Mouse (Mus musculus) kidney, adult 2 months (tissue): ENCODE results near the gene Hspa8. TPM values are rescaled to one million over a fixed set of nuclear protein-coding genes. Genes with fewer than 3 reads are reported as not detected.

Experiments used
- DNase-seq: peaks from one replicate; pipeline ENCODE4 v3.0.0; 2021
- H3K27ac ChIP-seq: fragments of 200-500 bp; 2 replicates; pipeline ENCODE4 v1.5.1; 2012; ENCODE audit warnings: low read depth, low read length, control low read depth, inconsistent platforms; ENCODE audit not compliant: insufficient read depth
- H3K27me3 ChIP-seq: fragments of 200-500 bp; replicated peaks from 2 replicates; pipeline ENCODE4 v1.6.1; 2012; ENCODE audit warnings: mild to moderate bottlenecking, moderate library complexity, low read length, inconsistent platforms; ENCODE audit not compliant: control insufficient read depth, insufficient read depth
- H3K36me3 ChIP-seq: fragments of 200-500 bp; 2 replicates; pipeline ENCODE4 v1.6.1; 2012; ENCODE audit warnings: mild to moderate bottlenecking, moderate library complexity, low read length, inconsistent platforms; ENCODE audit not compliant: control insufficient read depth, insufficient read depth
- H3K4me1 ChIP-seq: fragments of 200-500 bp; 2 replicates; pipeline ENCODE4 v1.6.1; 2011; ENCODE audit warnings: low read length; ENCODE audit not compliant: control insufficient read depth, insufficient read depth
- H3K4me3 ChIP-seq: fragments of 200-500 bp; 2 replicates; pipeline ENCODE4 v1.5.1; 2011; ENCODE audit warnings: mild to moderate bottlenecking, low read depth, low read length, control low read depth; ENCODE audit not compliant: insufficient read depth
- CTCF ChIP-seq: fragments of 200-500 bp; conservative IDR thresholded peaks from 2 replicates; pipeline ENCODE4 v1.5.1; 2011; ENCODE audit warnings: low read depth, mild to moderate bottlenecking, control low read depth, low read length, moderate library complexity, mixed read lengths; ENCODE audit not compliant: insufficient read depth, insufficient read length
- POLR2A ChIP-seq: fragments of 200-500 bp; IDR thresholded peaks from one replicate; pipeline ENCODE4 v1.6.1; 2011; ENCODE audit warnings: low read depth, low read length, control low read depth
- WGBS: fragments of 180-500 bp; shearing (Covaris S2); methylation state at CpG from one replicate; pipeline ENCODE4 v1.1.7; 2018; 5-methylcytosine and 5-hydroxymethylcytosine counted together
- polyA plus RNA-seq: library from polyadenylated mRNA; depleted of rRNA; stranded (reverse); fragments of >200 nt; gene quantifications from 2 replicates; pipeline ENCODE4 v1.2.3, GENCODE M21; 2012

The Hspa8 gene
- polyA plus RNA-seq, 1 experiment = 3,621 TPM

DNA sequence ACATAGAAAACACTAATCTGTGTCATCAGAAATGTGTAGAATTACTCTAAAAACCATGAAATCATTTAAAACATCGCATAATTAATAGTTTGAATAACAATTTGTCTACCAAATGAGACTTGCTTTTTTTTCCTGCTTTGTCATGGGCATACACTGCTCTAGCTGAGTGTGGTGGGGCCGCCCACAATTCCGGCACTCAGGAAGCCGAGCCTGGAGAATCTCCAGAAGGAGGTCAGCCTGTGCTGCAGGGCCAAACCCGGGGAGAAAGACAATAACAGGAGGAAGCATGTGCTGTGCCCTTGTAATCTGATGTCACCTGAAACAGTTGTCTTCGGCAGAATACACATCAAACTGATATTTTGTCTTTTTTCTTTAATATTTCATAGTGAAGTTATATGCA lies 24.8 kb downstream of the Hspa8 start:
- 38% methylated on average over 6 of the region's 6 CpGs for WGBS
- H3K27me3 ChIP-seq = no peaks in the 10 kb centered on the region
- no peaks in the 10 kb centered on the region for H3K4me1 ChIP-seq
- no peak overlapping the region for H3K4me3 ChIP-seq
- DNase-seq = peak; percentile 63
- TF ChIP-seq CTCF = no peak
- no peak for TF ChIP-seq POLR2A
- H3K27ac ChIP-seq = no peak overlapping the region
- no peaks in the 10 kb centered on the region for H3K36me3 ChIP-seq

DNA sequence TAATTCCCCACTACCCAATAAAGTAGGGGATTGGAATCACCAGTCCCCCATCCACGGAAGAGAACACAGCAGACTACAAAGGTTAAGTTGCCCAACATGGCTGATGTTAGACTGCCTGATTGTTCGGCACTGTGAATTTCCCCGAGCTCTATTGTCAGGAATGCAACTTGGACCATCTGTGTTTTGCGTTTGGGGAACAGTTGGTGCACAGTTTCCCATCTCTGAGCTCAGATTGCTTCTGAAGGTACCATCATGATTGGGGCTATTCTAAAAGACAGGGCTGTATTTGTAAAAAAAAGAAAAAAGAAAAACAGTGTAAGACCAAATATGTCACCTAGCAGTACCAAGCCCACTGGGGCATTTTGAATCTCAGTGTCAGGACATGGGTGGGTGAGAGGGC lies 26.6 kb downstream of the Hspa8 start:
- Histone ChIP-seq H3K4me1 (no peaks in the 10 kb centered on the region), H3K27ac (no peak overlapping the region), H3K4me3 (no peak overlapping the region), H3K36me3 (no peaks in the 10 kb centered on the region), H3K27me3 (no peaks in the 10 kb centered on the region)
- TF ChIP-seq CTCF = no peak
- TF ChIP-seq POLR2A = no peak
- WGBS = 91% methylated on average over 4 of the region's 4 CpGs
- no peak for DNase-seq

DNA sequence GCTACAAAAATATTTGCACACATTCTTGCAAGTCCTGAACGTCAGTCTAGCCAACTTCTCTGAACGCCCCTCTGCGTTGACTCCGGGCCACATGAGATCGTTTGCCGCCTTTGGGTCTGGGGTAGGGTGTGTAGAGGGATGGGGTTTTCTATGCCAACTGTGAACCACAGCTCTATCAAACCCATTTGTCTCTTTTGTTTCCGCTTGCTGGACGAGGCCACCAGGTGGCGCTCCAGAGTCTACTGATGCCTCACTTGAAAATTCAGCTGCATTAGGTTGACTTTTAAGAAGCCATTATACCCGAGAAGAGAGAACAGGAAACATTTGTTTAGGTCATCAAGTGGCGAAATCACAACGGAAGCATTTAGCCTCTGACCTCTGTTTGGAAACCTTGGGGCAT lies 33.8 kb downstream of the Hspa8 start:
- no peaks in the 10 kb centered on the region for H3K4me1 ChIP-seq
- no peaks in the 10 kb centered on the region; the same call in 1 of the 2 replicates for H3K27me3 ChIP-seq
- H3K36me3 ChIP-seq = no peaks in the 10 kb centered on the region
- TF ChIP-seq CTCF (peak; percentile 87), POLR2A (no peak)
- DNase-seq = peak; percentile 74
- no peak overlapping the region for H3K4me3 ChIP-seq
- no peak overlapping the region for H3K27ac ChIP-seq
- whole genome bisulfite sequencing = 4% methylated on average over 12 of the region's 12 CpGs

DNA sequence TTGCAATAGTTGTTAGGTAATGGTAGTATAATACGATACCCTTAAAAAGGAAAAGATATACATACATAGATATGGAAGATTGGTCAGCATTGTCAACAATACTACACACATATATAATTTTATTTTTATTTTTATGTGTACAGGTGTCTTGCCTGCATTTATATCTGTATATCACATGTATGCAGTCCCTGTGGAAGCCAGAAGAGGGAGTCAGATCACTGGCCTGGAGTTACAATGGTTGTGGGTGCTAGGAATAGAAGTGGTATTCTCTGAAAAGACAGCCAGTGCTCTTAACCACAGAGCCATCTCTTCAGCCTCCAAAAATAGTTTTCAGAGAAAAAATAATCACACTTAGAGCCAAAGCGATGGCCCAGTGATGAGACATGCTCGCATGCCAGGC lies 35.9 kb downstream of the Hspa8 start:
- H3K27me3 ChIP-seq = no peaks in the 10 kb centered on the region; the same call in 1 of the 2 replicates
- H3K4me1 ChIP-seq = no peaks in the 10 kb centered on the region
- no peak overlapping the region for H3K4me3 ChIP-seq
- TF ChIP-seq CTCF = no peak
- TF ChIP-seq POLR2A = no peak
- H3K27ac ChIP-seq = no peak overlapping the region
- no peak for DNase-seq
- 91% methylated on average over 3 of the region's 3 CpGs for WGBS
- no peaks in the 10 kb centered on the region for H3K36me3 ChIP-seq

DNA sequence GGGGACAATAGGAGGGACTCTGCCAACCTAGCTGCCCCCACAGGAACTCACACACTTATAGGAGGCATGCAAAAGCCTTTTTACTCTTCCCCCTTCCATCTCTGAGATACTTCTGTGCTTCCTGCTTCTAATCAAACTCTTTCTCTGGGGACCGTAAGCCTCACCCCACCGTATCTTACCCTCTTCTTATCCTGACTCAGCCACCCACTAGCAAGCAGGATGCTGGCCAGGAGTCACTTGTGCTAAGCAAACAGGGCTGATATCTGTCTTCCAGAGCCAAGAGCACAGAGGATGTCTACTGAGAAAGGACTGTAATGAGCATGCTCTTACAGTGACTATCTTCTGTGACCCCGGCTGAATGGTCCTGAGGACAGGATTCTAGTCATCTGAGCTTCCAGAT lies 38.9 kb downstream of the Hspa8 start:
- WGBS = 78% methylated on average over 3 of the region's 3 CpGs
- Histone ChIP-seq H3K4me1 (no peaks in the 10 kb centered on the region), H3K27me3 (no peaks in the 10 kb centered on the region), H3K4me3 (no peak overlapping the region), H3K27ac (no peak overlapping the region), H3K36me3 (no peaks in the 10 kb centered on the region)
- TF ChIP-seq POLR2A (no peak), CTCF (no peak)
- no peak for DNase-seq

DNA sequence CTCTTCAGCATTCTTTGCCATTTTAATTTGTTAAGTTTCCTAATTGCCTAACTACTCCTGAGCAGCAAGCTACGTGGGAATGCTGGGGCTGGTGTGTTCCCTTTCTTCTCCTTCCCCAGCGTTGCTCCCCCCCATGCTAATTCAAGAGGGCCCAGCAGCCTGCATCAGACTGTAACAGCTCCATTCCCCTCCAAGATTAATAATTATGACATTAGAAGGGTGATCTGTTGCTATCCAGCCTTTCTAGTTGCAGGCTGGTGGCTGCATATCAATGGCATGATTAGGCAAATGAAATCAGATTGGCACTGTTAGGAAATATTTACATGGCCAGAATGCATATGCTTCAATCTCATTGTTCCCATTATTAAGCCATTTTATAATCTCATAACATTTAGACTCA lies 50.7 kb downstream of the Hspa8 start:
- no peaks in the 10 kb centered on the region for H3K36me3 ChIP-seq
- TF ChIP-seq POLR2A (no peak), CTCF (no peak)
- no peaks in the 10 kb centered on the region for H3K4me1 ChIP-seq
- DNase-seq = no peak
- WGBS = 48% methylated on average over 2 of the region's 2 CpGs
- H3K27me3 ChIP-seq = no peaks in the 10 kb centered on the region
- no peak overlapping the region for H3K4me3 ChIP-seq
- H3K27ac ChIP-seq = no peak overlapping the region

DNA sequence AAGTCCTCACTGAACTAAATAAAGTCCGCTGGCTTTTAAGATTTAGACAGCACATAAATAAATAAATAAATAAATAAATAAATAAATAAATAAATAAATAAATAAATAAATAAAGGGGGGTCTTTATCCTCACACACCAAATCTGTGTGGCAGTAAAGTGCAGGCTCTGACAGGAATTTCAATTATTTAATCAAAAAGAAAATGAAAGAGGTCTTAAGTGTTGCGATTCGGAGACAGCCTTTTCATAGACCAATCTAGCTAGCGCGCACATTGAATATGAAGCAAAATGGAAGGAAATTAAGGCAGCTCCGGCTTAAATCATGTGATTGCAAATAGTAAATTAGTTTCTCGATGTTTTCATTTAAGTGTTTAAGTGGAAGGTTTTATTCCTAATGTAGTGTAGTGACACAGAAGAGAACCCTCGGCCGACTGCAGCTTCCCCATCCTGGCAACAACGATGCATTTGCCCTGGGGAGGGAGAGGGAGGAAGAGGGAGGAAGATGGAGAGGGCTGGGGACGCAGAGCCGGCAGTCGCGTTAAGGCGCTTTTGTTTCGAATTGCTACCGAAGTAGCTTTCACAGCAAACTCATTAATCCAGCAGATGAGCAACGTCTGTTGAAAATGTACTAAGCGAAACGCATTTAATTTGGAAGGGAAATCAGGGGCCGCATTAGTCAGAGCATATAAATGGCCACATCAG lies 57.8 kb downstream of the Hspa8 start:
- Histone ChIP-seq H3K36me3 (no peaks in the 10 kb centered on the region), H3K4me3 (peak overlapping the region; percentile 46), H3K27me3 (no peaks in the 10 kb centered on the region; the same call in 1 of the 2 replicates), H3K4me1 (peaks cover 3% of the 10 kb centered on the region; the same call in 1 of the 2 replicates), H3K27ac (no peak overlapping the region)
- DNase-seq = no peak
- TF ChIP-seq POLR2A = no peak
- no peak for TF ChIP-seq CTCF
- 9% methylated on average over 21 of the region's 21 CpGs for WGBS
